15 mouse cellular contexts compared by ENCODE assay signal in genomic region chr8:126907374-126907773, GRCm38 (mm10). TPM values are rescaled to one million over a fixed set of nuclear protein-coding genes. Genes with fewer than 3 reads are reported as not detected.
A peak's percentile ranks its signal among the peaks of the same experiment; 100 is the strongest.
DNase-seq lines count a peak whose midpoint lies in the region; ATAC-seq and TF ChIP-seq lines count a peak whose summit lies in the region.
"Had no signal": no experiment of that assay in that cellular context is flagged by ENCODE, and none has a peak within 500 bp of the region (broad histone marks: within the 10 kb centered on the region; RNA-seq: fewer than 3 reads in every experiment).

No protein-coding gene starts in this region.

- H3K79me2 ChIP-seq in liver, adult 2 months (ENCODE audit: control insufficient read depth, insufficient read depth, low read length): no peaks in the 10 kb centered on the region

- H3K4me3 ChIP-seq in kidney, embryonic 14.5 days (ENCODE audit: low read length): no peak overlapping the region
- no peak overlapping the region for H3K4me3 ChIP-seq in liver, adult 2 months (ENCODE audit: insufficient read depth, low read depth, low read length)
- H3K4me3 ChIP-seq: myocyte had no signal

- 0 out of 2 replicates have a peak, but pooled peaks cover 3% of the 10 kb centered on the region for H3K4me1 ChIP-seq in kidney, embryonic 14.5 days (ENCODE audit: control insufficient read depth, insufficient read depth, low read length)
- H3K4me1 ChIP-seq in liver, adult 2 months (ENCODE audit: control insufficient read depth, insufficient read depth, low read length): peaks cover 27% of the 10 kb centered on the region

- H3K27me3 ChIP-seq in kidney, embryonic 14.5 days (ENCODE audit: control insufficient read depth, insufficient read depth, low read length): no peaks in the 10 kb centered on the region
- H3K27me3 ChIP-seq in liver, adult 2 months (ENCODE audit: control insufficient read depth, insufficient read depth, low read length): no peaks in the 10 kb centered on the region

- H3K4me2 ChIP-seq in kidney, embryonic 14.5 days (replicated peaks; ENCODE audit: low read depth, low read length): no peak overlapping the region

- no peak for ATAC-seq in kidney, embryonic 14.5 days (ENCODE audit: low FRiP score, low TSS enrichment)
- ATAC-seq: forebrain, embryonic 14.5 days had no signal

- peak; percentile 61 for DNase-seq in adrenal gland, postnatal 10 days
- DNase-seq in adrenal gland, postnatal 4 days (ENCODE audit: low spot score in 2 of 2): no peak
- DNase-seq in kidney, adult 11 months: peak; percentile 67
- DNase-seq in liver, adult 2 months (ENCODE audit: extremely low read depth, low read depth, low spot score): peak; percentile 78
- DNase-seq in liver: no peak
- DNase-seq in kidney, postnatal 25 days: peak; percentile 65 to 69
- DNase-seq in thymus, postnatal 10 days (ENCODE audit: low spot score in 2 of 2): no peak
- DNase-seq: cerebellum, adult 18-20 months; heart, adult 18-20 months; heart, postnatal 10 days; lung, postnatal 4 days had no signal

- no peak overlapping the region for H3K9ac ChIP-seq in kidney, embryonic 14.5 days (ENCODE audit: low read depth, low read length)
- H3K9ac ChIP-seq in liver, adult 2 months (ENCODE audit: low read depth, low read length): no peak overlapping the region
- H3K9ac ChIP-seq: liver, embryonic 14.5 days had no signal

- WGBS in kidney, embryonic 14.5 days: 81% methylated on average over 3 of the region's 3 CpGs
- WGBS in liver, adult 2 months: 45% methylated on average over 3 of the region's 3 CpGs

- TF ChIP-seq CTCF in liver, adult 2 months (IDR thresholded peaks at IDR 0.05; ENCODE audit: low read depth, low read length): no peak

- no peaks in the 10 kb centered on the region for H3K9me3 ChIP-seq in kidney, embryonic 14.5 days (ENCODE audit: control insufficient read depth, low read length)

- H3K36me3 ChIP-seq in kidney, embryonic 14.5 days (ENCODE audit: control insufficient read depth, insufficient read depth, low read length): no peaks in the 10 kb centered on the region
- no peaks in the 10 kb centered on the region for H3K36me3 ChIP-seq in liver, adult 2 months (ENCODE audit: control insufficient read depth, insufficient read depth, low read length)

- TF ChIP-seq POLR2A in liver, adult 2 months (IDR thresholded peaks at IDR 0.05; ENCODE audit: extremely low read depth, insufficient read depth, low read length): no peak

- H3K27ac ChIP-seq in kidney, embryonic 14.5 days (ENCODE audit: low read depth, low read length): no peak overlapping the region
- no peak overlapping the region for H3K27ac ChIP-seq in liver, adult 2 months (replicated peaks; ENCODE audit: insufficient read depth, low read depth, low read length)
- H3K27ac ChIP-seq: liver, embryonic 14.5 days had no signal

RNA-seq across cellular contexts. Expression of gene Tomm20, which starts 38.3 kb away (rescaled TPM):
- 100 to 1,000 TPM; 157 to 187 TPM for total RNA-seq in adrenal gland, postnatal 10 days (2021)
- 100 to 1,000 TPM; 199 to 214 TPM for total RNA-seq in adrenal gland, postnatal 4 days (2021)
- polyA plus RNA-seq in kidney, embryonic 14.5 days (2014; fragmentation: Nextera tagmentation; extraction: Ambion mirVana): 262 and 292 TPM in 2 replicates
- 22.6 and 57.1 TPM in 2 replicates for total RNA-seq in liver, adult 2 months (2014; rRNA removed)
- 233 and 251 TPM in 2 replicates for polyA plus RNA-seq in liver, adult 2 months (2012; rRNA removed)

Comparison
In these comparisons a context has a peak if more than half of its experiments do, and no peak if none do; other contexts are left out.
1. DNase-seq: peak in adrenal gland, postnatal 10 days (single experiment), kidney, adult 11 months (single experiment), liver, adult 2 months (single experiment) and kidney, postnatal 25 days (2 of 2); none in adrenal gland, postnatal 4 days (0 of 2), liver (single experiment) and thymus, postnatal 10 days (0 of 2).